Mouse (Mus musculus) left cerebral cortex, adult 2 months (tissue): ENCODE measurements around the gene Ttll13. TPM values are rescaled to one million over a fixed set of nuclear protein-coding genes. Genes with fewer than 3 reads are reported as not detected.

Source experiments
- DNase-seq, 2 experiments: peaks; one replicate each; pipeline ENCODE4 v3.0.0; 2021 to 2022; ENCODE audit warnings: low spot score in 2 of 2, mixed read lengths in 1 of 2; ENCODE audit errors: extremely low spot score in 1 of 2
- H3K27ac ChIP-seq: fragments of 200-600 bp; 2 replicates; pipeline ENCODE4 v1.8.1; 2022
- H3K4me3 ChIP-seq: fragments of 200-600 bp; 2 replicates; pipeline ENCODE4 v1.8.1; 2022
- CTCF ChIP-seq: fragments of 200-600 bp; IDR thresholded peaks from 2 replicates; pipeline ENCODE4 v1.8.1; 2022; ENCODE audit warnings: antibody characterized with exemption, mild to moderate bottlenecking, moderate library complexity
- intact Hi-C: fragments of 180-260 bp; cut with DNase I; formaldehyde crosslinking; loops from one replicate; pipeline ENCODE4 v1.15.1; 2025
- total RNA-seq, 2 experiments: library from RNA; stranded (reverse); gene quantifications; 2 replicates each; pipeline ENCODE4 v1.2.3; 2021

The Ttll13 gene
- total RNA-seq, 2 experiments from 2014 or later, result 2.0 to 2.8 TPM

GRCm38 (mm10) chr7:80204362-80204761, 41.8 kb upstream of the Ttll13 start:
- intact Hi-C loops, result no loop called here
- Histone ChIP-seq H3K4me3 (no peak overlapping the region), H3K27ac (no peak overlapping the region)
- DNase-seq, result no peak
- TF ChIP-seq CTCF, result no peak

- no peak for DNase-seq
- intact Hi-C loops, result no loop called here
- Histone ChIP-seq H3K27ac (no peak overlapping the region), H3K4me3 (no peak overlapping the region)
- TF ChIP-seq CTCF, result no peak
These were observed 41.2 kb upstream of the Ttll13 start for GRCm38 (mm10) chr7:80204961-80205360.

- TF ChIP-seq CTCF, result no peak
- DNase-seq, result no peak
- Histone ChIP-seq H3K4me3 (no peak overlapping the region), H3K27ac (no peak overlapping the region)
- intact Hi-C loops, result no loop called here
These were observed 40.2 kb upstream of the Ttll13 start for GRCm38 (mm10) chr7:80205705-80206589.

GRCm38 (mm10) chr7:80207314-80207731, 38.9 kb upstream of the Ttll13 start:
- no peak for TF ChIP-seq CTCF
- Histone ChIP-seq H3K4me3 (no peak overlapping the region), H3K27ac (no peak overlapping the region)
- no peak for DNase-seq
- intact Hi-C loops, result no loop called here

- Histone ChIP-seq H3K27ac (no peak overlapping the region), H3K4me3 (no peak overlapping the region)
- no peak for DNase-seq
- intact Hi-C loops, result no loop called here
- no peak for TF ChIP-seq CTCF
These were observed 38.0 kb upstream of the Ttll13 start for GRCm38 (mm10) chr7:80208026-80208642.

GRCm38 (mm10) chr7:80208738-80209430, 37.3 kb upstream of the Ttll13 start:
- no peak for TF ChIP-seq CTCF
- no peak overlapping the region for H3K4me3 ChIP-seq
- intact Hi-C loops, result no loop called here
- H3K27ac ChIP-seq, result no peak overlapping the region
- no peak for DNase-seq

- Histone ChIP-seq H3K27ac (no peak overlapping the region), H3K4me3 (no peak overlapping the region)
- intact Hi-C loops, result no loop called here
- no peak for DNase-seq
- no peak for TF ChIP-seq CTCF
These were observed 36.5 kb upstream of the Ttll13 start for GRCm38 (mm10) chr7:80209669-80210068.

- DNase-seq, result no peak
- TF ChIP-seq CTCF, result no peak
- intact Hi-C loops, result no loop called here
- Histone ChIP-seq H3K27ac (no peak overlapping the region), H3K4me3 (no peak overlapping the region)
These were observed 35.2 kb upstream of the Ttll13 start for GRCm38 (mm10) chr7:80210982-80211381.

- Histone ChIP-seq H3K27ac (no peak overlapping the region), H3K4me3 (no peak overlapping the region)
- TF ChIP-seq CTCF, result no peak
- intact Hi-C loops, result loop anchor here (2.0 kb wide), 1 partner anchor 73 kb away; no protein-coding TSS in a partner anchor
- no peak for DNase-seq
These were observed 32.6 kb upstream of the Ttll13 start for GRCm38 (mm10) chr7:80213604-80214003.

GRCm38 (mm10) chr7:80214459-80214858, 31.7 kb upstream of the Ttll13 start:
- intact Hi-C loops, result loop anchor here (2.0 kb wide), 1 partner anchor 74 kb away; no protein-coding TSS in a partner anchor
- no peak for DNase-seq
- H3K27ac ChIP-seq, result no peak overlapping the region
- no peak for TF ChIP-seq CTCF
- no peak overlapping the region for H3K4me3 ChIP-seq

GRCm38 (mm10) chr7:80215398-80215797, 30.8 kb upstream of the Ttll13 start:
- DNase-seq, result peak; percentile 63 to 72
- intact Hi-C loops, result loop anchor here (2.0 to 5.0 kb wide), 2 partner anchors 58 to 75 kb away; no protein-coding TSS in a partner anchor
- Histone ChIP-seq H3K4me3 (no peak overlapping the region), H3K27ac (no peak overlapping the region)
- peak; percentile 91 for TF ChIP-seq CTCF

GRCm38 (mm10) chr7:80216566-80216965, 29.6 kb upstream of the Ttll13 start:
- peak; percentile 19 for TF ChIP-seq CTCF
- DNase-seq, result peak in 1 of 2 experiments; percentile 44
- H3K4me3 ChIP-seq, result no peak overlapping the region
- intact Hi-C loops, result loop anchor here (5.0 kb wide), 1 partner anchor 59 kb away; no protein-coding TSS in a partner anchor
- no peak overlapping the region for H3K27ac ChIP-seq
